Mouse (Mus musculus): ENCODE data around the gene Atp6v0a2. TPM values are rescaled to one million over a fixed set of nuclear protein-coding genes. Genes with fewer than 3 reads are reported as not detected.

Atp6v0a2 gene
- total and polyA plus RNA-seq, 3 experiments, result 7.7 to 13.2 (median 10.9) TPM

GRCm38 (mm10) chr5:124622890-124623289 is 5.5 kb upstream of the Atp6v0a2 start:
- Histone ChIP-seq H3K4me3 (replicated peaks in 1 of 3; ENCODE audit: low read depth in 2 of 3, low read length in 2 of 3, poor library complexity in 1 of 3) (no peak overlapping the region), H3K27me3 (replicated peaks) (no peaks in the 10 kb centered on the region), H3K36me3 (replicated peaks in 1 of 2; ENCODE audit: control insufficient read depth in 1 of 2, insufficient read depth in 1 of 2, low read length in 1 of 2) (no peaks in the 10 kb centered on the region), H3K79me2 (replicated peaks; ENCODE audit: control insufficient read depth, extremely low read depth, insufficient read depth, poor library complexity, severe bottlenecking) (no peaks in the 10 kb centered on the region), H3K9me3 (replicated peaks; ENCODE audit: low read length) (no peaks in the 10 kb centered on the region), H3K9ac (ENCODE audit: insufficient read depth, low read depth) (no peak overlapping the region), H3K27ac (ENCODE audit: insufficient read depth, low read depth) (no peak overlapping the region), H3K4me1 (ENCODE audit: control insufficient read depth in 1 of 2, insufficient read depth in 2 of 2) (peaks cover 12 to 26% of the 10 kb centered on the region in 2 experiments), H3K4me2 (ENCODE audit: insufficient read depth, low read depth, poor library complexity, severe bottlenecking) (no peak overlapping the region)
- dilution Hi-C loops (cut with MboI; ENCODE audit: extremely low pct_ligation_motif_present, extremely low pct_unique_long_range_greater_than_20kb, low sequenced_read_pairs), result no loop called here
- no peak for DNase-seq (ENCODE audit: extremely low read depth)
- in situ Hi-C loops (cut with MboI; ENCODE audit: low pct_ligation_motif_present, low pct_unique_long_range_greater_than_20kb, low sequenced_read_pairs), result no loop called here
- no peak for TF ChIP-seq USF1 (IDR thresholded peaks at IDR 0.05; ENCODE audit: low read depth, low read length)

DNA sequence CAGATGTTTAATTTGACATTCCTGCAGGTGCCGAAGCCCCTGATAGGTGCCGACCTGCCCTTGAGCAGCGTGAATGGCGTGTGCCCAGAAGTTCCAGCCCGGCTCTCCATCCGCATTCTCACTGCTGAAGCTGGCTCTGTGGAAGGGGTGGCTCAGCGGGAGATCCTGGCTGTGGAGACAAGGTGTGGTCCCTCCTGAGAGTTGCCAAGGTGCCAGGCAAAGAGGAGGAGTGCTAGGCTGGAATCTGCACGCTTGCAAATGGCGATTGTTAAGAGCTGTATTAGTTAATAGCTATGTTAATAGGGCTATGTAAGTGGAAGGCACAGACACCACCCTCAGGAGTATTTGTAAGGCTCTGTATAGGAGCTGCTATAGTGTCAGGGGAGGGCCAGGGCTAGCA is 4.1 kb upstream of the Atp6v0a2 start:
- H3K36me3 ChIP-seq (replicated peaks in 1 of 2; ENCODE audit: control insufficient read depth in 1 of 2, insufficient read depth in 1 of 2, low read length in 1 of 2), result no peaks in the 10 kb centered on the region
- dilution Hi-C loops (cut with MboI; ENCODE audit: extremely low pct_ligation_motif_present, extremely low pct_unique_long_range_greater_than_20kb, low sequenced_read_pairs) (no loop called here), in situ Hi-C loops (cut with MboI; ENCODE audit: low pct_ligation_motif_present, low pct_unique_long_range_greater_than_20kb, low sequenced_read_pairs) (no loop called here)
- no peaks in the 10 kb centered on the region for H3K9me3 ChIP-seq (replicated peaks; ENCODE audit: low read length)
- H3K27me3 ChIP-seq (replicated peaks), result no peaks in the 10 kb centered on the region
- peaks cover 15 to 31% of the 10 kb centered on the region in 2 experiments for H3K4me1 ChIP-seq (ENCODE audit: control insufficient read depth in 1 of 2, insufficient read depth in 2 of 2)
- H3K9ac ChIP-seq (ENCODE audit: insufficient read depth, low read depth), result no peak overlapping the region
- H3K4me2 ChIP-seq (ENCODE audit: insufficient read depth, low read depth, poor library complexity, severe bottlenecking), result no peak overlapping the region
- 0 out of 2 replicates have a peak, but pooled peaks cover 1% of the 10 kb centered on the region for H3K79me2 ChIP-seq (replicated peaks; ENCODE audit: control insufficient read depth, extremely low read depth, insufficient read depth, poor library complexity, severe bottlenecking)
- no peak overlapping the region for H3K27ac ChIP-seq (ENCODE audit: insufficient read depth, low read depth)
- no peak for TF ChIP-seq MAZ (IDR thresholded peaks at IDR 0.05; ENCODE audit: low read depth, low read length)
- TF ChIP-seq ZC3H11A (IDR thresholded peaks at IDR 0.05; ENCODE audit: low read depth, low read length), result no peak
- TF ChIP-seq BHLHE40 (IDR thresholded peaks at IDR 0.05; ENCODE audit: low read depth, low read length), result no peak
- no peak for TF ChIP-seq SIN3A (IDR thresholded peaks at IDR 0.05; ENCODE audit: low read length)
- no peak for TF ChIP-seq ZMIZ1 (IDR thresholded peaks at IDR 0.05; ENCODE audit: low read depth, low read length)
- no peak for TF ChIP-seq POLR2AphosphoS2 (IDR thresholded peaks at IDR 0.05; ENCODE audit: low read depth, low read length)
- TF ChIP-seq ZKSCAN1 (IDR thresholded peaks at IDR 0.05; ENCODE audit: borderline replicate concordance, low read depth, low read length), result no peak
- no peak for TF ChIP-seq JUN (IDR thresholded peaks at IDR 0.05; ENCODE audit: insufficient read depth, low read depth, low read length)
- no peak for TF ChIP-seq RAD21 (IDR thresholded peaks at IDR 0.05; ENCODE audit: low read depth, low read length)
- no peak for TF ChIP-seq MXI1 (IDR thresholded peaks at IDR 0.05; ENCODE audit: low read depth, low read length)
- no peak for TF ChIP-seq RCOR1 (conservative IDR thresholded peaks at IDR 0.05; ENCODE audit: low read depth, low read length)
- TF ChIP-seq ETS1 (conservative IDR thresholded peaks at IDR 0.05; ENCODE audit: low read depth, low read length), result no peak
- no peak for TF ChIP-seq TCF12 (IDR thresholded peaks at IDR 0.05; ENCODE audit: low read depth, low read length)
- no peak for TF ChIP-seq PAX5 (IDR thresholded peaks at IDR 0.05; ENCODE audit: low read length)
- TF ChIP-seq ZNF384 (IDR thresholded peaks at IDR 0.05; ENCODE audit: low read depth, low read length), result no peak
- no peak for TF ChIP-seq SMC3 (IDR thresholded peaks at IDR 0.05; ENCODE audit: low read depth, low read length)
- no peak for TF ChIP-seq USF1 (IDR thresholded peaks at IDR 0.05; ENCODE audit: low read depth, low read length)
- TF ChIP-seq GABPA (IDR thresholded peaks at IDR 0.05; ENCODE audit: insufficient replicate concordance, low read depth, low read length), result no peak
- TF ChIP-seq CTCF (conservative IDR thresholded peaks at IDR 0.05 in 1 of 2, IDR thresholded peaks at IDR 0.05 in 1 of 2; ENCODE audit: low read depth in 2 of 2, low read length in 2 of 2), result no peak
- no peak for TF ChIP-seq JUND (conservative IDR thresholded peaks at IDR 0.05; ENCODE audit: low read depth, low read length)
- H3K4me3 ChIP-seq (replicated peaks in 1 of 3; ENCODE audit: low read depth in 2 of 3, low read length in 2 of 3, poor library complexity in 1 of 3), result no peak overlapping the region
- DNase-seq (ENCODE audit: extremely low read depth), result no peak

Data from CH12.LX (cell line).